Mouse (Mus musculus): ENCODE measurements around the gene Flywch1. TPM values are rescaled to one million over a fixed set of nuclear protein-coding genes. Genes with fewer than 3 reads are reported as not detected.
"Not testable (repeated sequence)": the region's sequence is repeated elsewhere in the genome, so short reads cannot be mapped to it uniquely, and the experiment has no call there.

Gene Flywch1
- total RNA-seq, 2 experiments from 2014 or later = 425 to 428 TPM

DNA sequence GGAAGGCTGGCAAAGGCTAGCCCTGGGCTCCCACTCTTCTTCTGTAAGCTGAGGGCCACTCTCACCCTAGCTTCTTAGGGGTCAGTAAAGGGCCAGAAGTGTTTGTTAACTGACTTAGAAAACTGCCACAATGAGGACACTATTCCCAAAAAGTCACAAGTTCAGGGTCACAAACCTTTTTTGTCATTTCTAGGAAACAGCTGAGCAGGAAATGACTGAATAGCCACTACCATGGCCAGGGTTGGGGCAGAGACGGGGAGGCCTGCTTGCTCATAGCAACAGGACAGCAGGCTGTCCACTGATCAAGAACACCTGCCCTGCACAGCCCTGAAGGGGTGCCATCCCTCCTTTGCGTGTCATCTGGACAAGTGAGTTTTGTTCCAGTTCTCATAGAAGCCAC, 5.7 kb upstream of the Flywch1 start:
- Histone ChIP-seq H3K4me3 (no peak overlapping the region), H3K27ac (no peak overlapping the region)
- no peak for DNase-seq (ENCODE audit: extremely low spot score in 1 of 2, low spot score in 2 of 2)
- intact Hi-C loops (cut with DNase I) = no loop called here
- TF ChIP-seq CTCF (IDR thresholded peaks at IDR 0.05) = no peak

DNA sequence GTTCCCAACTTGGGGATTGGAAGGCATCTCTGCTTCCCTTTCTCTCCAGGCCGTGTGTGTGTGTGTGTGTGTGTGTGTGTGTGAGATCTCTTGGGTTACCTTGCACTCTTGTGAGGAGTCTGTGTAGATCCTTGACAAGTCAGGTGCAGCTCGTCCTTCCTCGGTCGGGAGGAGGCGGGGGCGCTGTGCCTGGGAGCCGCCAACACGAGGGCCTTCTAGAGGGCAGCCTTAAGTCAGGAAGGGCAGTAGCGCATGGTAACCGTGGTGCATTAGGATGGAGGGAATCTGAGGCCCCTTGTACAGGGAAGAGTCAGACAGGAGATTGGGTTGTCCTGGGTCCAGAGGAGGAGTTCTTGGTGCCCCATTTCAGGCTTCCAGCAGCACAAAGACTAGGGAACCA, 4.8 kb upstream of the Flywch1 start:
- no peak overlapping the region for H3K4me3 ChIP-seq
- no peak for DNase-seq (ENCODE audit: extremely low spot score in 1 of 2, low spot score in 2 of 2)
- H3K27ac ChIP-seq = no peak overlapping the region
- TF ChIP-seq CTCF (IDR thresholded peaks at IDR 0.05) = no peak
- intact Hi-C loops (cut with DNase I) = no loop called here

DNA sequence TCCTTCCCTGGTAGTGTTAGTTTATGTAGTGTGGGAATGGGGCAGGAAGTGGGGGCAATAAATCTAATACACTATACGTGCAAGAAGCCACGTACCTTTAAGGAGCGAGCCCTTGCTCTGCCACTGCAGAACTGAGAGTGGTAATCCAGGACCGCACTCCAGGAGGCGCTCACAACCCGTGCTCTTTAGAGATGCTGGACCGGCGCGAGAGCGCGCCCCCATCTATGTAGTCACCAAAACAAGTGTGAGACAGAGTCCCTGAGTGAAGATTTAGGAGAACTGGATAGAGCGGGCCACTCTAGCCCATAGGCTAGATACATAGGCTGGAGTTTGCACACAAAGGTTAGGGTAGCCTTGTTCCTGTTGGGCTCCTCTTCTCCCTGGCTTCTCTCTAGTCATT, 2.7 kb upstream of the Flywch1 start:
- intact Hi-C loops (cut with DNase I) = loop anchor here (5.0 kb wide), 2 partner anchors 68 to 188 kb away; partner anchors contain the start of genes Prss32 and Prss41
- Histone ChIP-seq H3K27ac (no peak overlapping the region), H3K4me3 (no peak overlapping the region)
- DNase-seq (ENCODE audit: extremely low spot score in 1 of 2, low spot score in 2 of 2) = peak; percentile 73 to 81
- TF ChIP-seq CTCF (IDR thresholded peaks at IDR 0.05) = peak; percentile 81

DNA sequence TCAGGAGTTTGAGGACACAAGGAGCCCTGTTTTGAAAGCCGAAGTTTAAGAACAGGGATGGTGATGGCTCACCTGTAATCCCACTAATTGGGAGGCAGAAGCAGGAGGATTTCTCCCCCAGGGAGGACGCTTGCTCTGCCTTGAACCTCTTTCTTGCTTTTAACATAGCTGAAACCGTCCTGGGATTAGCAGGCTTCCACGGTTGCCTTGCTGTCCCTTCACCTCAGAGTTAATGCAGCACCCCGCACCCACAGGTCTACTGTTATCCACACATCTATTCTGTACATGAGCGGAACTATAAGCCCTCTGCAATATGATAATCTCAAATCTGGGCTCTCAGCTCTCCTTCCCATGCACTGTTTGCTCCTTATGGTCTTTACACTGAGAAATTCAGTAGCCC, 2.3 kb upstream of the Flywch1 start:
- intact Hi-C loops (cut with DNase I) = loop anchor here (5.0 kb wide), 2 partner anchors 69 to 189 kb away; partner anchors contain the start of genes Prss32 and Prss41
- DNase-seq (ENCODE audit: extremely low spot score in 1 of 2, low spot score in 2 of 2) = no peak
- no peak overlapping the region for H3K27ac ChIP-seq
- no peak for TF ChIP-seq CTCF (IDR thresholded peaks at IDR 0.05)
- no peak overlapping the region for H3K4me3 ChIP-seq

DNA sequence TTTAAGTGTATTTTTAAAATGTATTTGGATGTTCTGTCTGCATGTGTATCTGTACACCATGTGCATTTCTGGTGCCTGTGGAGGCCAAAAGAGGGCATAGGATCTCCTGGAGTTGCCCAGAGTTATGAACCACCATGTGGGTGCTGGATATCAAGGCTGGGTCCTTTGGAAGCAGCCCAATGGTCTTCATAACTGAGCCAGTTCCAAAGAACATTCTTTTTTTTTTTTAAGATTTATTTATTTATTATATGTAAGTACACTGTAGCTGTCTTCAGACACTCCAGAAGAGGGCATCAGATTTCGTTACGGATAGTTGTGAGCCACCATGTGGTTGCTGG, 786 bp upstream of the Flywch1 start:
- not testable (repeated sequence) for H3K27ac ChIP-seq
- intact Hi-C loops (cut with DNase I) = loop anchor here (5.0 kb wide), 2 partner anchors 70 to 190 kb away; partner anchors contain the start of genes Prss32 and Prss41

DNA sequence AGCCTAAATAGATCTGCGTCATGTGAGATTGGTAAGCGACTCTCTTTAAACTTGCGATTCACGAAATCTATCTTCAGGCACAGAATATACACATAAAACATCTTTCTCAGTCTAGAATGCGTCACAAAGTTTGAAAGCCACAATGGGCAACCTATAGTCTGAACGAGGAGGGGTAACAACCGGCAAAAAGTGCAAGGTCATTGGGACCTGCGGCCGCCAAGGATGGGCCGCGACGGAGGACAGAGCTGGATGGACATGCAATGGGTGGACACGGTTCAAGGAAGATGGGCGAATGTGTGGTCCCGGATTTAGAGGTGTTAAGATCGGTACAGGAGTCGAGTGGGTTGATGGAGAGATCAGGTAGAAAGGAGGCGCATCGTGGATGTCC, 512 bp downstream of the Flywch1 start:
- DNase-seq (ENCODE audit: extremely low spot score in 1 of 2, low spot score in 2 of 2) = no peak
- intact Hi-C loops (cut with DNase I) = loop anchor here (1.0 to 5.0 kb wide), 4 partner anchors 32 to 191 kb away; partner anchors contain the start of genes Elob, Prss32 and Prss41
- peak overlapping the region; percentile 91 for H3K4me3 ChIP-seq
- TF ChIP-seq CTCF (IDR thresholded peaks at IDR 0.05) = no peak
- H3K27ac ChIP-seq = peak overlapping the region; percentile 99

More for the DNA sequence above, 786 bp upstream of the Flywch1 start:
- peak; percentile 2; the same call in 1 of the 2 replicates for TF ChIP-seq CTCF (IDR thresholded peaks at IDR 0.05)
- H3K4me3 ChIP-seq = peak overlapping the region; percentile 91
- not testable (repeated sequence) for DNase-seq (ENCODE audit: extremely low spot score in 1 of 2, low spot score in 2 of 2)

DNA sequence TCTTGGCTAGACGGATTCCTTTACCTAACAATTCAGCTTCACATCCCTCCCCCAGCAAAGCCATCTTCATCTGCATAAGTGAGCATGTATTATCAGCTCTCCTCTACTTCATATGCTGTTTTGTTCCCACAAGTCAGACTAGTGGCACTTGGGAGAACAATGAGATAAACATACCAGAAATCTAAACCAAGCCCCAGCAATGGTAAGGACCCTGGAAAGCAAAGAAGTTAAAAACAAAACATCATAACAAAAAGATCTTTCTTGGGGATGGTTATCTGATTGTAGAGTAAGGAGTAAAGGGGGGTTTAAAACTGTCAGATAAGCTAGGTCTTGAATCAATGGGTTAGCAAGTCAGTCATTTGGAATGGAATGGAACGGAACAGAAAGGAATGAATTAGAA, 909 bp downstream of the Flywch1 start:
- Histone ChIP-seq H3K27ac (peak overlapping the region; percentile 99), H3K4me3 (peak overlapping the region; percentile 91)
- intact Hi-C loops (cut with DNase I) = loop anchor here (2.0 to 5.0 kb wide), 3 partner anchors 58 to 192 kb away; partner anchors contain the start of genes Elob, Prss32 and Prss41
- no peak for TF ChIP-seq CTCF (IDR thresholded peaks at IDR 0.05)
- no peak for DNase-seq (ENCODE audit: extremely low spot score in 1 of 2, low spot score in 2 of 2)

DNA sequence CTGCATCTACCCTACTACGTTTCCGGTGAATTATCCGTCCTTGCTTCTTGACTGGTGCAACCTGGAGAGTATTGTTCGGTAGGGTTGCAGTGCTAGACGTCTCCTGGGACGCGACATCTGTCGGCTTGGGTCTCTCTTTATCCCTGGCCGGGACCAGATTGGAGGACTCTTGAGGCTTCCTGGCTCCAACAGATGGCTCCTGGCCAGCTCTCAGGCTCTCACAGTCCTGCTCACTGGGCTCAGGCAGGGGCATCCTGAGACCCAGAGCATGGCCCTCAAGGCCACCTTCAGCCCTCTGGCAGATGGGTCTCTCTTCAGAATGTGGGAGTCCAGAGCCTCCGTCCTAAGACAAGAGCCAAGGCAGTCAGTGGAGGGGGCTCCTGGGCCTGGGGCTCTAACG, 8.4 kb downstream of the Flywch1 start:
- TF ChIP-seq CTCF (IDR thresholded peaks at IDR 0.05) = no peak
- H3K4me3 ChIP-seq = no peak overlapping the region
- H3K27ac ChIP-seq = no peak overlapping the region
- intact Hi-C loops (cut with DNase I) = no loop called here
- no peak for DNase-seq (ENCODE audit: extremely low spot score in 1 of 2, low spot score in 2 of 2)

DNA sequence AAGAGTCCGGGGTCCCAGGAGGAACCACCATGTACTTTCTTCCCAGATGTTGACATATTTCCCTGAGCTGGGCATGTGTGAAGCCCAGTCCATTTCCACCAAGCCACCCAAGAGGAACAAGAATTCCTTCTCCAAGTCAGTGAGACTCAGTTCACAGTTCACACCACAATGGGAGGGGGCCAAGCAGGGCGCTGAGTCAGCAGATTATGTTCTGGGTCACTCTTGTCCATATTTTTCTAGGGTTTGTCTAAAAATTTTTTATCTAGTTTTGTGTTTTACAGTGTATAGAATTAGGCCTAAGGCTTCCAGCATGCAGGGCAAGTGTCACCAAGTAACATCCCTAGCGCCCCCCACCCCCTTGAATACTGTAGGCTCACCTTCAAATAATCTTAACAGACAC, 10.2 kb downstream of the Flywch1 start:
- Histone ChIP-seq H3K4me3 (no peak overlapping the region), H3K27ac (no peak overlapping the region)
- no peak for TF ChIP-seq CTCF (IDR thresholded peaks at IDR 0.05)
- no peak for DNase-seq (ENCODE audit: extremely low spot score in 1 of 2, low spot score in 2 of 2)
- intact Hi-C loops (cut with DNase I) = no loop called here

DNA sequence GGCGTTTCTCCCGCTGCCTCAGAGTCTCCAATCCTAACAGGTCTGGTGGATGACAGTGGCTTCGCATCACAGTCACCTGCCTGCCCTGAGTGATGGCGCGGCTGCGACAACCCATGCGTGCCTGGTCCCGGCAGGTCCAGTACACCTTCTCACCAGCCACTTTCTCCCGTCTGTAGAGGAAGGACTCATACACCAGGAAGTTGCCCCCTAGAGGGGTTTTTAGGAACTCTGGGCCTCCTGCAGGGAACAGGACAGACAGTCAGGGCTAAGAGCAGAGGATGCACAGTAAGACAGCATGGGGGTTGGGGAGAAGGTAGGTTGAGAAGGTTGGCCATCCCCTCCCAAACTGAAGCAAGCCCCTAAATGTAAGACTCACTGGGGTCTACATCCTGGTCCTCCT, 11.2 kb downstream of the Flywch1 start:
- no peak; the same call in 1 of the 2 replicates for TF ChIP-seq CTCF (IDR thresholded peaks at IDR 0.05)
- no peak overlapping the region for H3K27ac ChIP-seq
- H3K4me3 ChIP-seq = no peak overlapping the region
- no peak for DNase-seq (ENCODE audit: extremely low spot score in 1 of 2, low spot score in 2 of 2)
- intact Hi-C loops (cut with DNase I) = no loop called here

DNA sequence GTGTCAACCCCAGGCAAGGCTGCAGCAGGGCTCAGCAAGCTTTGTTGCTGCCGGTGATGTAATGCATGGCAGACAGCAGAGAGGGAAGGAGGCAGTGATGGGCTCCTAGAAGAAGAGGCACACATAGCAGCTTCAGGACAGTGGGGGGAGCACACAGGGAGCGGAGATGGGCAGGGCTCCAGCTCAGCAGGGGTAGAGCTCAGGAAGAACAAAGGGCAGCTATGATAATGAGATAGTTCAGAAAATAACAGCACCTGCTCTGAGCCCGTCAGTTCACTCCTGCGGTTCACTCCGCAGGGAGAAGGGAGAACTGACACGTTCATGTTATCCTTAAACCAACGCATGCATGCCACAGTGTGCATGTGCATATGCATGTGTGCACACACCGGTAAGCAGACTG, 12.6 kb downstream of the Flywch1 start:
- Histone ChIP-seq H3K4me3 (no peak overlapping the region), H3K27ac (no peak overlapping the region)
- no peak for TF ChIP-seq CTCF (IDR thresholded peaks at IDR 0.05)
- DNase-seq (ENCODE audit: extremely low spot score in 1 of 2, low spot score in 2 of 2) = no peak
- intact Hi-C loops (cut with DNase I) = no loop called here

DNA sequence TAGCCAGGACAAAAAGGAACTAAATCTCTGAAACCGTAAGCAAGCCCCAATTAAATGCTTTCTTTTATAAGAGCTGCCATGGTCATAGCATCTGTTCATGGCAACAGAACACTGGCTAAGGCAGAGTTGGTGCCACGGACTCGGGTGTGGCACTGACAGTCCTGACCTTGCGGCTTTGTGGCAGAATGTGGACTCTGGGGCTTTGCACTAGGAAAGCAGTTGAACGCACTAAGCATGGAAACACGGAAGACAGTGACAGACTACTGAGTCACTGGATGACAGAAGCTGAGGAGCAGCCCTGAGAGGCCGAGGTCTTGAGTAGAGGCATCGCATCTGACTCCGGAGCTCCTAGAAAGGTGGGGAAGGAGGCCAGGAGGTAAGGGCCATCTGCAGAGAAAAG, 13.8 kb downstream of the Flywch1 start:
- DNase-seq (ENCODE audit: extremely low spot score in 1 of 2, low spot score in 2 of 2) = no peak
- no peak for TF ChIP-seq CTCF (IDR thresholded peaks at IDR 0.05)
- H3K27ac ChIP-seq = no peak overlapping the region
- H3K4me3 ChIP-seq = no peak overlapping the region
- intact Hi-C loops (cut with DNase I) = no loop called here

DNA sequence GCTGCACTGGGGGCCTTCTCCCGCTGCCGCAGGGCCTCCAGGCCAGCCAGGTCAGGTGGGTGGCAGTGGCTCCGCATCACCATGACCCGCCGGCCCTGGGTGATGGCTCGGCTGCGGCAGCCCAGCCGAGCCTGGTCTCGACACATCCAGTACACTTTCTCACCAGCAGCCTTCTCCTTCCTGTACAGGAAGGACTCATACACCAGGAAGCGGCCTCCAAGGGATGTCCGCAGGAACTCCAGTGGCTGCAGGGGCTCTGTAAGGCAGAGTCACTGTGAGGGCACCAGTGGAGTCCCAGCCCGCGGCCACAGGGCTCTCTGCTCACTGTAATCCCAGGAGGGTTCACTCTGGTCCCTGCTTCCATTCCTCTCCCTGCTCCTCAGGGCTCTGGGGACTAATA, 15.7 kb downstream of the Flywch1 start:
- Histone ChIP-seq H3K27ac (no peak overlapping the region), H3K4me3 (no peak overlapping the region)
- intact Hi-C loops (cut with DNase I) = no loop called here
- TF ChIP-seq CTCF (IDR thresholded peaks at IDR 0.05) = no peak
- DNase-seq (ENCODE audit: extremely low spot score in 1 of 2, low spot score in 2 of 2) = no peak
